Mouse (Mus musculus) kidney, embryonic 14.5 days (tissue): ENCODE data around the gene Szt2. TPM values are rescaled to one million over a fixed set of nuclear protein-coding genes. Genes with fewer than 3 reads are reported as not detected.
A peak's percentile ranks its signal among the peaks of the same experiment; 100 is the strongest.

ENCODE experiments used
- ATAC-seq: fragments of 200-750 bp; cut with Nextera tagmentation; 2 replicates; pipeline ENCODE4 v1.8.0; 2017; ENCODE audit warnings: moderate number of reproducible peaks, mild to moderate bottlenecking, moderate TSS enrichment, moderate library complexity; ENCODE audit not compliant: low FRiP score, low TSS enrichment
- H3K27ac ChIP-seq: fragments of 300-500 bp; sonication (generic); 2 replicates; pipeline ENCODE4 v1.5.1; 2014; ENCODE audit warnings: low read depth, mild to moderate bottlenecking, low read length, moderate library complexity, mixed read lengths
- H3K27me3 ChIP-seq: fragments of 300-500 bp; sonication (generic); 2 replicates; pipeline ENCODE4 v1.6.1; 2014; ENCODE audit warnings: mild to moderate bottlenecking, low read length; ENCODE audit not compliant: control insufficient read depth, insufficient read depth
- H3K36me3 ChIP-seq: fragments of 300-500 bp; sonication (generic); 2 replicates; pipeline ENCODE4 v1.6.1; 2014; ENCODE audit warnings: low read length, mixed read lengths; ENCODE audit not compliant: control insufficient read depth, insufficient read depth
- H3K4me1 ChIP-seq: fragments of 300-500 bp; sonication (generic); 2 replicates; pipeline ENCODE4 v1.6.1; 2014; ENCODE audit warnings: low read length, mixed read lengths; ENCODE audit not compliant: control insufficient read depth, insufficient read depth
- H3K4me2 ChIP-seq: fragments of 300-500 bp; sonication (generic); replicated peaks from 2 replicates; pipeline ENCODE4 v1.6.1; 2014; ENCODE audit warnings: low read depth, mild to moderate bottlenecking, low read length
- H3K4me3 ChIP-seq: fragments of 300-500 bp; sonication (generic); 2 replicates; pipeline ENCODE4 v1.5.1; 2014; ENCODE audit warnings: mild to moderate bottlenecking, low read length
- H3K9ac ChIP-seq: fragments of 300-500 bp; sonication (generic); 2 replicates; pipeline ENCODE4 v1.6.1; 2014; ENCODE audit warnings: low read depth, mild to moderate bottlenecking, low read length, moderate library complexity
- H3K9me3 ChIP-seq: fragments of 300-500 bp; sonication (generic); 2 replicates; pipeline ENCODE4 v1.6.1; 2016; ENCODE audit warnings: low read length; ENCODE audit not compliant: control insufficient read depth
- WGBS: fragments of 180-500 bp; shearing (Covaris S2); extraction: QIAGEN DNeasy Blood & Tissue Kit; methylation state at CpG from one replicate; pipeline ENCODE4 v1.1.7; 2014; 5-methylcytosine and 5-hydroxymethylcytosine counted together
- polyA plus RNA-seq: library from polyadenylated mRNA; unstranded; fragments of >200 nt; fragmentation: Nextera tagmentation; extraction: Ambion mirVana; gene quantifications from 2 replicates; pipeline ENCODE4 v1.2.1, GENCODE M21; 2014

Gene Szt2
- polyA plus RNA-seq, 1 experiment from 2014 or later, result 13.7 TPM

- peaks cover 8% of the 10 kb centered on the region; the same call in 1 of the 2 replicates for H3K4me1 ChIP-seq
- H3K4me3 ChIP-seq, result no peak overlapping the region
- no peak overlapping the region for H3K27ac ChIP-seq
- H3K9ac ChIP-seq, result no peak overlapping the region
- no peaks in the 10 kb centered on the region for H3K27me3 ChIP-seq
- WGBS, result 94% methylated on average over 13 of the region's 13 CpGs
- no peaks in the 10 kb centered on the region for H3K9me3 ChIP-seq
- no peak for ATAC-seq
- peaks cover 55% of the 10 kb centered on the region for H3K36me3 ChIP-seq
- no peak overlapping the region for H3K4me2 ChIP-seq
Measured at GRCm38 (mm10) chr4:118364641-118365040, 44.4 kb downstream of the Szt2 start.

GRCm38 (mm10) chr4:118363985-118364384, 45.1 kb downstream of the Szt2 start:
- Histone ChIP-seq H3K4me2 (no peak overlapping the region), H3K4me1 (peaks cover 8% of the 10 kb centered on the region; the same call in 1 of the 2 replicates), H3K9me3 (no peaks in the 10 kb centered on the region), H3K4me3 (no peak overlapping the region), H3K9ac (no peak overlapping the region), H3K27ac (no peak overlapping the region), H3K27me3 (no peaks in the 10 kb centered on the region), H3K36me3 (peaks cover 49% of the 10 kb centered on the region)
- 93% methylated on average over 3 of the region's 3 CpGs for WGBS
- ATAC-seq, result no peak

GRCm38 (mm10) chr4:118362879-118363278, 46.2 kb downstream of the Szt2 start:
- H3K36me3 ChIP-seq, result peaks cover 41% of the 10 kb centered on the region
- 96% methylated on average over 6 of the region's 6 CpGs for WGBS

GRCm38 (mm10) chr4:118361451-118361850, 47.6 kb downstream of the Szt2 start:
- 92% methylated on average over 5 of the region's 5 CpGs for WGBS
- H3K9me3 ChIP-seq, result no peaks in the 10 kb centered on the region

More at GRCm38 (mm10) chr4:118362879-118363278, 46.2 kb downstream of the Szt2 start:
- H3K9ac ChIP-seq, result no peak overlapping the region
- H3K9me3 ChIP-seq, result no peaks in the 10 kb centered on the region
- peaks cover 8% of the 10 kb centered on the region; the same call in 1 of the 2 replicates for H3K4me1 ChIP-seq
- H3K4me3 ChIP-seq, result no peak overlapping the region
- ATAC-seq, result no peak
- H3K27me3 ChIP-seq, result no peaks in the 10 kb centered on the region
- H3K4me2 ChIP-seq, result no peak overlapping the region
- no peak overlapping the region for H3K27ac ChIP-seq

GRCm38 (mm10) chr4:118359896-118360720, 49.0 kb downstream of the Szt2 start:
- H3K9me3 ChIP-seq, result no peaks in the 10 kb centered on the region; the same call in 1 of the 2 replicates
- WGBS, result under 1% methylated on average over 54 of the region's 54 CpGs
- H3K4me3 ChIP-seq, result peak overlapping the region; percentile 62
- peaks cover 31% of the 10 kb centered on the region; the same call in 1 of the 2 replicates for H3K36me3 ChIP-seq
- peak overlapping the region; percentile 39; the same call in 1 of the 2 replicates for H3K27ac ChIP-seq
- peak; percentile 84 for ATAC-seq
- peak overlapping the region; percentile 95 for H3K4me2 ChIP-seq
- H3K27me3 ChIP-seq, result no peaks in the 10 kb centered on the region
- peaks cover 8% of the 10 kb centered on the region; the same call in 1 of the 2 replicates for H3K4me1 ChIP-seq
- H3K9ac ChIP-seq, result peak overlapping the region; percentile 79

More at GRCm38 (mm10) chr4:118361451-118361850, 47.6 kb downstream of the Szt2 start:
- peaks cover 41% of the 10 kb centered on the region for H3K36me3 ChIP-seq
- ATAC-seq, result no peak
- H3K4me3 ChIP-seq, result no peak overlapping the region
- peaks cover 8% of the 10 kb centered on the region; the same call in 1 of the 2 replicates for H3K4me1 ChIP-seq
- H3K27ac ChIP-seq, result no peak overlapping the region
- H3K9ac ChIP-seq, result no peak overlapping the region
- no peaks in the 10 kb centered on the region for H3K27me3 ChIP-seq
- H3K4me2 ChIP-seq, result no peak overlapping the region

GRCm38 (mm10) chr4:118359211-118359895, 49.7 kb downstream of the Szt2 start:
- Histone ChIP-seq H3K9me3 (peaks cover 4% of the 10 kb centered on the region; the same call in 1 of the 2 replicates), H3K27me3 (no peaks in the 10 kb centered on the region), H3K4me3 (peak overlapping the region; percentile 62), H3K4me1 (peaks cover 8% of the 10 kb centered on the region; the same call in 1 of the 2 replicates), H3K4me2 (peak overlapping the region; percentile 95), H3K9ac (peak overlapping the region; percentile 79), H3K27ac (no peak overlapping the region), H3K36me3 (peaks cover 24% of the 10 kb centered on the region; the same call in 1 of the 2 replicates)
- WGBS, result 15% methylated on average over 21 of the region's 21 CpGs
- no peak; the same call in 1 of the 2 replicates for ATAC-seq

- 76% methylated on average over 17 of the region's 17 CpGs for WGBS
- peaks cover 4% of the 10 kb centered on the region; the same call in 1 of the 2 replicates for H3K9me3 ChIP-seq
- H3K4me1 ChIP-seq, result peaks cover 8% of the 10 kb centered on the region; the same call in 1 of the 2 replicates
Measured at GRCm38 (mm10) chr4:118358159-118358895, 50.7 kb downstream of the Szt2 start.

GRCm38 (mm10) chr4:118357504-118357903, 51.6 kb downstream of the Szt2 start:
- Histone ChIP-seq H3K4me2 (no peak overlapping the region), H3K36me3 (peaks cover 6% of the 10 kb centered on the region; the same call in 1 of the 2 replicates), H3K4me3 (no peak overlapping the region), H3K27me3 (no peaks in the 10 kb centered on the region), H3K27ac (no peak overlapping the region), H3K4me1 (peaks cover 8% of the 10 kb centered on the region; the same call in 1 of the 2 replicates), H3K9me3 (peaks cover 4% of the 10 kb centered on the region; the same call in 1 of the 2 replicates), H3K9ac (no peak overlapping the region)
- 32% methylated on average over 8 of the region's 8 CpGs for WGBS
- ATAC-seq, result no peak

More at GRCm38 (mm10) chr4:118358159-118358895, 50.7 kb downstream of the Szt2 start:
- no peak for ATAC-seq
- no peaks in the 10 kb centered on the region for H3K27me3 ChIP-seq
- no peak overlapping the region for H3K27ac ChIP-seq
- no peak overlapping the region for H3K4me3 ChIP-seq
- no peak overlapping the region for H3K9ac ChIP-seq
- H3K36me3 ChIP-seq, result peaks cover 14% of the 10 kb centered on the region; the same call in 1 of the 2 replicates
- no peak overlapping the region for H3K4me2 ChIP-seq
